Mouse (Mus musculus): ENCODE measurements at regions not wholly inside any gene's neighbourhood (a gene's known extent, or its start where the extent isn't known, plus 50 kb on each side); places are given as distances from the start of the nearest gene placed in this dataset.

GRCm38 (mm10) chr10:29802637-29803036 is 267.0 kb upstream of the Rspo3 start:
- no peak for TF ChIP-seq CHD2 (IDR thresholded peaks at IDR 0.05; ENCODE audit: low read depth, low read length)
- no peak for TF ChIP-seq HCFC1 (IDR thresholded peaks at IDR 0.05; ENCODE audit: borderline replicate concordance, insufficient read depth, low read length)
- TF ChIP-seq MAFK (IDR thresholded peaks at IDR 0.05; ENCODE audit: insufficient read depth, low read depth, low read length): no peak
- TF ChIP-seq ZC3H11A (IDR thresholded peaks at IDR 0.05; ENCODE audit: borderline replicate concordance, low read depth, low read length): no peak
- no peak for TF ChIP-seq ZNF384 (IDR thresholded peaks at IDR 0.05; ENCODE audit: low read depth, low read length)
- H3K4me1 ChIP-seq (ENCODE audit: control insufficient read depth in 2 of 2, insufficient read depth in 2 of 2, low read length in 2 of 2, poor library complexity in 1 of 2): no peaks in the 10 kb centered on the region
- no peaks in the 10 kb centered on the region for H3K9me3 ChIP-seq (ENCODE audit: control insufficient read depth, insufficient read depth, low read depth, low read length)
- in situ Hi-C loops (cut with MboI; ENCODE audit: low sequenced_read_pairs in 2 of 2, unreplicated experiment in 2 of 2): no loop called here
- H3K27ac ChIP-seq (ENCODE audit: insufficient read depth, low read depth, low read length, poor library complexity, severe bottlenecking): no peak overlapping the region
- no peak for DNase-seq (ENCODE audit: low read depth, low spot score)
- H3K36me3 ChIP-seq (ENCODE audit: control insufficient read depth, insufficient read depth, low read length, poor library complexity, severe bottlenecking): no peaks in the 10 kb centered on the region
- no peak overlapping the region for H3K4me3 ChIP-seq (ENCODE audit: insufficient read depth in 1 of 2, low read depth in 1 of 2, low read length in 2 of 2, poor library complexity in 1 of 2, severe bottlenecking in 1 of 2)
- H3K9ac ChIP-seq (ENCODE audit: insufficient read depth, low read depth, low read length, poor library complexity, severe bottlenecking): no peak overlapping the region

- DNase-seq (ENCODE audit: low read depth, low spot score): no peak
- no peak overlapping the region for H3K4me3 ChIP-seq (ENCODE audit: insufficient read depth in 1 of 2, low read depth in 1 of 2, low read length in 2 of 2, poor library complexity in 1 of 2, severe bottlenecking in 1 of 2)
- H3K9ac ChIP-seq (ENCODE audit: insufficient read depth, low read depth, low read length, poor library complexity, severe bottlenecking): no peak overlapping the region
- H3K27ac ChIP-seq (ENCODE audit: insufficient read depth, low read depth, low read length, poor library complexity, severe bottlenecking): no peak overlapping the region
- H3K9me3 ChIP-seq (ENCODE audit: control insufficient read depth, insufficient read depth, low read depth, low read length): no peaks in the 10 kb centered on the region
- H3K4me1 ChIP-seq (ENCODE audit: control insufficient read depth in 2 of 2, insufficient read depth in 2 of 2, low read length in 2 of 2, poor library complexity in 1 of 2): no peaks in the 10 kb centered on the region
- no peaks in the 10 kb centered on the region for H3K36me3 ChIP-seq (ENCODE audit: control insufficient read depth, insufficient read depth, low read length, poor library complexity, severe bottlenecking)
- no peak for TF ChIP-seq MAFK (IDR thresholded peaks at IDR 0.05; ENCODE audit: insufficient read depth, low read depth, low read length)
- no peak for TF ChIP-seq ZC3H11A (IDR thresholded peaks at IDR 0.05; ENCODE audit: borderline replicate concordance, low read depth, low read length)
- no peak for TF ChIP-seq CHD2 (IDR thresholded peaks at IDR 0.05; ENCODE audit: low read depth, low read length)
- TF ChIP-seq ZNF384 (IDR thresholded peaks at IDR 0.05; ENCODE audit: low read depth, low read length): no peak
- no peak for TF ChIP-seq HCFC1 (IDR thresholded peaks at IDR 0.05; ENCODE audit: borderline replicate concordance, insufficient read depth, low read length)
- in situ Hi-C loops (cut with MboI; ENCODE audit: low sequenced_read_pairs in 2 of 2, unreplicated experiment in 2 of 2): no loop called here
Measured at GRCm38 (mm10) chr10:29794663-29795062, 259.0 kb upstream of the Rspo3 start.

- TF ChIP-seq ZNF384 (IDR thresholded peaks at IDR 0.05; ENCODE audit: low read depth, low read length) (no peak), MAFK (IDR thresholded peaks at IDR 0.05; ENCODE audit: insufficient read depth, low read depth, low read length) (no peak), HCFC1 (IDR thresholded peaks at IDR 0.05; ENCODE audit: borderline replicate concordance, insufficient read depth, low read length) (no peak), ZC3H11A (IDR thresholded peaks at IDR 0.05; ENCODE audit: borderline replicate concordance, low read depth, low read length) (no peak), CHD2 (IDR thresholded peaks at IDR 0.05; ENCODE audit: low read depth, low read length) (no peak)
- H3K36me3 ChIP-seq (ENCODE audit: control insufficient read depth, insufficient read depth, low read length, poor library complexity, severe bottlenecking): no peaks in the 10 kb centered on the region
- H3K4me1 ChIP-seq (ENCODE audit: control insufficient read depth in 2 of 2, insufficient read depth in 2 of 2, low read length in 2 of 2, poor library complexity in 1 of 2): no peaks in the 10 kb centered on the region
- H3K4me3 ChIP-seq (ENCODE audit: insufficient read depth in 1 of 2, low read depth in 1 of 2, low read length in 2 of 2, poor library complexity in 1 of 2, severe bottlenecking in 1 of 2): no peak overlapping the region
- in situ Hi-C loops (cut with MboI; ENCODE audit: low sequenced_read_pairs in 2 of 2, unreplicated experiment in 2 of 2): no loop called here
- H3K27ac ChIP-seq (ENCODE audit: insufficient read depth, low read depth, low read length, poor library complexity, severe bottlenecking): no peak overlapping the region
- no peak overlapping the region for H3K9ac ChIP-seq (ENCODE audit: insufficient read depth, low read depth, low read length, poor library complexity, severe bottlenecking)
- DNase-seq (ENCODE audit: low read depth, low spot score): no peak
- no peaks in the 10 kb centered on the region for H3K9me3 ChIP-seq (ENCODE audit: control insufficient read depth, insufficient read depth, low read depth, low read length)
Measured at GRCm38 (mm10) chr10:29786220-29786810, 250.6 kb upstream of the Rspo3 start.

GRCm38 (mm10) chr10:29736677-29737076 is 201.0 kb upstream of the Rspo3 start:
- H3K9ac ChIP-seq (ENCODE audit: insufficient read depth, low read depth, low read length, poor library complexity, severe bottlenecking): no peak overlapping the region
- no peak for DNase-seq (ENCODE audit: low read depth, low spot score)

More at GRCm38 (mm10) chr10:29736677-29737076, 201.0 kb upstream of the Rspo3 start:
- no peak overlapping the region for H3K4me3 ChIP-seq (ENCODE audit: insufficient read depth in 1 of 2, low read depth in 1 of 2, low read length in 2 of 2, poor library complexity in 1 of 2, severe bottlenecking in 1 of 2)
- no peaks in the 10 kb centered on the region for H3K36me3 ChIP-seq (ENCODE audit: control insufficient read depth, insufficient read depth, low read length, poor library complexity, severe bottlenecking)
- no peak for TF ChIP-seq ZNF384 (IDR thresholded peaks at IDR 0.05; ENCODE audit: low read depth, low read length)
- no peak for TF ChIP-seq ZC3H11A (IDR thresholded peaks at IDR 0.05; ENCODE audit: borderline replicate concordance, low read depth, low read length)
- no peak for TF ChIP-seq MAFK (IDR thresholded peaks at IDR 0.05; ENCODE audit: insufficient read depth, low read depth, low read length)
- TF ChIP-seq CHD2 (IDR thresholded peaks at IDR 0.05; ENCODE audit: low read depth, low read length): no peak
- no peak for TF ChIP-seq HCFC1 (IDR thresholded peaks at IDR 0.05; ENCODE audit: borderline replicate concordance, insufficient read depth, low read length)
- in situ Hi-C loops (cut with MboI; ENCODE audit: low sequenced_read_pairs in 2 of 2, unreplicated experiment in 2 of 2): no loop called here
- no peaks in the 10 kb centered on the region for H3K4me1 ChIP-seq (ENCODE audit: control insufficient read depth in 2 of 2, insufficient read depth in 2 of 2, low read length in 2 of 2, poor library complexity in 1 of 2)
- no peak overlapping the region for H3K27ac ChIP-seq (ENCODE audit: insufficient read depth, low read depth, low read length, poor library complexity, severe bottlenecking)
- H3K9me3 ChIP-seq (ENCODE audit: control insufficient read depth, insufficient read depth, low read depth, low read length): no peaks in the 10 kb centered on the region
